8 mouse cellular contexts compared by ENCODE assay signal in the genomic region with DNA sequence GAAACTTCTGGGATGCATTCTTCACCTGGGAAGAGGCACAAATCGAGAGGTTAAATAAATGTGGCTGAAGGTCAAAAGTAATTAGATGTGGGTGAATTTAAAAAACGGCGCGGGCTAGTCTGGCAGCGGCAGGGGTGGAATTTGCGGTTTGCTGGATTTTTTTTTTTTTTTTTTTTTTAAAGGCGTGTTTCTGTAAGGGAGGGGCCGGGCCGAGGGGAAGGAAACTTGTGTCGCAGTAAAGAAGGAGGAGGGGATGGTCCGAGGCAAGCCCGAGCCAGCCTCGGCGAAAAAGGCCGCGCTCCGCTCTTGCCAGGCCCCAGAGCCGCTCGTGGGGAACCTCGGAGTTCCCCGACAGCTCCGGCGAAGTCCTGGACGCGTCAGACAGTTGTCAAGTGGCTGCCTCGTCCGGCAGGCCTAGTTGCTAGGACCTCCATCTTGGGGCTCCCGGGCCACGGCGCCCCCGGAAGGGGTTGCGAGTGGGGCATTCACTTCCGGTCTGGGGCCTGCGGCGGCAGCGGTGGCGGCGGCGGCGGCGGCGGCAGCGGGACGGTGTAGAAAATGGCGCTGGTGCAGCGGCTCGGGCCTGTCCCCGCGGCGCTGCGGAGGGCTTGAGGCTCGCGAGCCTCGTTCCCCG. TPM values are rescaled to one million over a fixed set of nuclear protein-coding genes. Genes with fewer than 3 reads are reported as not detected.
DNase-seq lines count a peak whose midpoint lies in the region; ATAC-seq and TF ChIP-seq lines count a peak whose summit lies in the region.

A gene (plus strand): TSS at position 221 of the 634 bp plus-strand sequence.

- H3K4me3 ChIP-seq in C2C12 (ENCODE audit: insufficient read depth, poor library complexity, severe bottlenecking): peak within 1 kb of the TSS; percentile 80
- peak within 1 kb of the TSS; percentile 94 for H3K4me3 ChIP-seq in erythroblast, embryonic 14.5 days (replicated peaks)
- H3K4me3 ChIP-seq in heart, embryonic 12.5 days: peak within 1 kb of the TSS; percentile 84
- peak within 1 kb of the TSS; percentile 99 for H3K4me3 ChIP-seq in kidney, postnatal 0 days (replicated peaks; ENCODE audit: low read depth, low read length)
- H3K4me3 ChIP-seq in liver, embryonic 11.5 days (ENCODE audit: low read depth, low read length): peak within 1 kb of the TSS; percentile 99
- peak within 1 kb of the TSS; percentile 97 for H3K4me3 ChIP-seq in stomach, embryonic 14.5 days (ENCODE audit: low read depth, low read length)

- under 1% methylated on average over 55 of the region's 55 CpGs for WGBS in heart, embryonic 12.5 days
- WGBS in kidney, postnatal 0 days: under 1% methylated on average over 53 of the region's 55 CpGs
- under 1% methylated on average over 42 of the region's 55 CpGs for WGBS in liver, embryonic 11.5 days
- WGBS in stomach, embryonic 14.5 days: under 1% methylated on average over 55 of the region's 55 CpGs

- H3K79me3 ChIP-seq in C2C12 (ENCODE audit: low read depth): peaks cover 40% of the 10 kb centered on the region

- peak within 1 kb of the TSS; percentile 98 for H3K27ac ChIP-seq in heart, embryonic 12.5 days (ENCODE audit: poor library complexity, severe bottlenecking)
- peak within 1 kb of the TSS; percentile 96 for H3K27ac ChIP-seq in kidney, postnatal 0 days
- peak within 1 kb of the TSS; percentile 94 for H3K27ac ChIP-seq in liver, embryonic 11.5 days (ENCODE audit: low read depth, low read length)
- peak within 1 kb of the TSS; percentile 94 for H3K27ac ChIP-seq in stomach, embryonic 14.5 days (ENCODE audit: low read length)

- H3K36me3 ChIP-seq in C2C12 (ENCODE audit: control insufficient read depth, insufficient read depth): peaks cover 29% of the 10 kb centered on the region
- H3K36me3 ChIP-seq in erythroblast, embryonic 14.5 days (ENCODE audit: control insufficient read depth): peaks cover 25% of the 10 kb centered on the region
- peaks cover 11% of the 10 kb centered on the region for H3K36me3 ChIP-seq in heart, embryonic 12.5 days
- peaks cover 12% of the 10 kb centered on the region; the same call in 1 of the 2 replicates for H3K36me3 ChIP-seq in kidney, postnatal 0 days (ENCODE audit: insufficient read depth, low read length)
- H3K36me3 ChIP-seq in liver, embryonic 11.5 days (ENCODE audit: control insufficient read depth, insufficient read depth, low read length): no peaks in the 10 kb centered on the region; the same call in 1 of the 2 replicates
- H3K36me3 ChIP-seq in stomach, embryonic 14.5 days (ENCODE audit: control insufficient read depth, insufficient read depth, low read length): peaks cover 19% of the 10 kb centered on the region; the same call in 1 of the 2 replicates

- no peaks in the 10 kb centered on the region for H3K9me3 ChIP-seq in erythroblast, embryonic 14.5 days (ENCODE audit: control insufficient read depth, low read length)
- H3K9me3 ChIP-seq in heart, embryonic 12.5 days (replicated peaks): no peaks in the 10 kb centered on the region
- H3K9me3 ChIP-seq in kidney, postnatal 0 days (replicated peaks; ENCODE audit: low read length): no peaks in the 10 kb centered on the region
- no peaks in the 10 kb centered on the region for H3K9me3 ChIP-seq in liver, embryonic 11.5 days (ENCODE audit: control insufficient read depth, low read length)
- H3K9me3 ChIP-seq in stomach, embryonic 14.5 days (ENCODE audit: control insufficient read depth, low read depth, low read length): no peaks in the 10 kb centered on the region

- TF ChIP-seq CTCF in C2C12 (IDR thresholded peaks at IDR 0.05; ENCODE audit: control insufficient read depth, insufficient read depth, insufficient read length): no peak
- no peak for TF ChIP-seq CTCF in brain, embryonic 14.5 days (IDR thresholded peaks at IDR 0.05; ENCODE audit: borderline replicate concordance, extremely low read depth, insufficient read depth, insufficient read length)
- TF ChIP-seq CTCF in kidney, postnatal 0 days (IDR thresholded peaks at IDR 0.05; ENCODE audit: low read depth): no peak

- peak within 1 kb of the TSS; percentile 75 for H3ac ChIP-seq in C2C12 (ENCODE audit: control insufficient read depth, insufficient read length, low read depth)

- H3K27me3 ChIP-seq in C2C12 (ENCODE audit: control insufficient read depth, insufficient read depth, insufficient read length): no peaks in the 10 kb centered on the region
- H3K27me3 ChIP-seq in erythroblast, embryonic 14.5 days (ENCODE audit: control insufficient read depth): no peaks in the 10 kb centered on the region
- H3K27me3 ChIP-seq in heart, embryonic 12.5 days (replicated peaks): no peaks in the 10 kb centered on the region
- no peaks in the 10 kb centered on the region for H3K27me3 ChIP-seq in kidney, postnatal 0 days (ENCODE audit: insufficient read depth, low read length)
- H3K27me3 ChIP-seq in liver, embryonic 11.5 days (replicated peaks; ENCODE audit: control insufficient read depth, insufficient read depth, low read length): no peaks in the 10 kb centered on the region
- H3K27me3 ChIP-seq in stomach, embryonic 14.5 days (ENCODE audit: control insufficient read depth, insufficient read depth, low read length): no peaks in the 10 kb centered on the region

- DNase-seq in brain, embryonic 14.5 days (ENCODE audit: low read depth): peak; percentile 96
- DNase-seq in kidney, postnatal 0 days (ENCODE audit: low spot score): peak; percentile 95
- DNase-seq in liver, embryonic 11.5 days (ENCODE audit: low spot score): peak; percentile 97
- DNase-seq in naive thymus-derived CD4-positive, alpha-beta T cell, adult 2 months (ENCODE audit: low read depth): peak; percentile 94

- peaks cover 50% of the 10 kb centered on the region for H3K79me2 ChIP-seq in C2C12 (ENCODE audit: control insufficient read depth, insufficient read depth)

- H3K4me1 ChIP-seq in erythroblast, embryonic 14.5 days (ENCODE audit: control insufficient read depth): peaks cover 35% of the 10 kb centered on the region
- H3K4me1 ChIP-seq in heart, embryonic 12.5 days (replicated peaks): peaks cover 28% of the 10 kb centered on the region
- no peaks in the 10 kb centered on the region for H3K4me1 ChIP-seq in kidney, postnatal 0 days (replicated peaks; ENCODE audit: insufficient read depth, low read length)
- H3K4me1 ChIP-seq in liver, embryonic 11.5 days (replicated peaks; ENCODE audit: control insufficient read depth, insufficient read depth, low read length): peaks cover 7% of the 10 kb centered on the region; the same call in 1 of the 2 replicates
- H3K4me1 ChIP-seq in stomach, embryonic 14.5 days (ENCODE audit: control insufficient read depth, insufficient read depth, low read length): peaks cover 11% of the 10 kb centered on the region

- TF ChIP-seq POLR2A in brain, embryonic 14.5 days (IDR thresholded peaks at IDR 0.05; ENCODE audit: borderline replicate concordance, extremely low read depth, insufficient read depth, insufficient read length, poor library complexity, severe bottlenecking): peak; percentile 51

- H3K4me2 ChIP-seq in heart, embryonic 12.5 days: peak within 1 kb of the TSS; percentile 75
- H3K4me2 ChIP-seq in kidney, postnatal 0 days (ENCODE audit: low read length): peak within 1 kb of the TSS; percentile 71
- H3K4me2 ChIP-seq in liver, embryonic 11.5 days: peak within 1 kb of the TSS; percentile 74
- H3K4me2 ChIP-seq in stomach, embryonic 14.5 days (replicated peaks; ENCODE audit: low read depth, low read length): peak within 1 kb of the TSS; percentile 66

- peak; percentile 95 for ATAC-seq in heart, embryonic 12.5 days (ENCODE audit: insufficient number of reproducible peaks, low FRiP score)
- ATAC-seq in kidney, postnatal 0 days (replicated peaks; ENCODE audit: low FRiP score, low read depth): peak; percentile 95
- peak; percentile 95 for ATAC-seq in liver, embryonic 11.5 days (replicated peaks; ENCODE audit: low FRiP score)
- ATAC-seq in stomach, embryonic 14.5 days (ENCODE audit: insufficient number of reproducible peaks, insufficient read depth, low FRiP score, low read depth): peak; percentile 97

- peak within 1 kb of the TSS; percentile 98 for H3K9ac ChIP-seq in heart, embryonic 12.5 days
- H3K9ac ChIP-seq in kidney, postnatal 0 days (ENCODE audit: low read depth, low read length): peak within 1 kb of the TSS; percentile 100
- peak within 1 kb of the TSS; percentile 94 for H3K9ac ChIP-seq in liver, embryonic 11.5 days (ENCODE audit: low read depth, low read length)
- H3K9ac ChIP-seq in stomach, embryonic 14.5 days (replicated peaks; ENCODE audit: low read depth, low read length): peak within 1 kb of the TSS; percentile 94

TF ChIP-seq in C2C12, 6 proteins besides CTCF, POLR2A, EP300 and RAD21:
- TF ChIP-seq FOSL1 (IDR thresholded peaks at IDR 0.05; ENCODE audit: insufficient read depth, low read length, poor library complexity, severe bottlenecking) (no peak), MAX (IDR thresholded peaks at IDR 0.05) (peak; percentile 12), MYOD1 (IDR thresholded peaks at IDR 0.05; ENCODE audit: control insufficient read depth, insufficient read length, low read depth) (no peak), USF1 (IDR thresholded peaks at IDR 0.05; ENCODE audit: low read depth) (no peak), MYOG (IDR thresholded peaks at IDR 0.05; ENCODE audit: control insufficient read depth, extremely low read depth, insufficient read length) (no peak), CEBPB (IDR thresholded peaks at IDR 0.05; ENCODE audit: low read depth) (no peak)
TF ChIP-seq in C2C12: peak in this region for 1.

RNA-seq across cellular contexts. Expression of the gene that starts here (rescaled TPM):
- polyA plus RNA-seq in C2C12 (2012; fragmentation: generic; extraction: Trizol): 15.8 TPM
- 78.8 and 88.9 TPM in 2 replicates for polyA plus RNA-seq in brain, embryonic 14.5 days (2012; rRNA removed)
- 1.1 and 1.8 TPM in 2 replicates for polyA plus RNA-seq in erythroblast, embryonic 14.5 days (2012)
- polyA plus RNA-seq in heart, embryonic 12.5 days (2016; fragmentation: Nextera tagmentation; extraction: Ambion mirVana): 48.8 and 48.9 TPM in 2 replicates
- polyA plus RNA-seq in kidney, postnatal 0 days (2015; fragmentation: Nextera tagmentation; extraction: Ambion mirVana): 51.3 and 58.0 TPM in 2 replicates
- polyA plus RNA-seq in liver, embryonic 11.5 days (2014; fragmentation: Nextera tagmentation; extraction: Ambion mirVana): 36.4 and 41.1 TPM in 2 replicates
- polyA plus RNA-seq in stomach, embryonic 14.5 days (2014; fragmentation: Nextera tagmentation; extraction: Ambion mirVana): 59.8 and 59.9 TPM in 2 replicates

Comparison
In these comparisons a context has a peak if more than half of its experiments do, and no peak if none do; other contexts are left out.
1. Peak in every context shown above with its lines: DNase-seq, ATAC-seq, H3K4me3 ChIP-seq and H3K27ac ChIP-seq.